Mouse (Mus musculus) heart, adult 11 months (tissue): ENCODE data around the gene Gm8978.
A peak's percentile ranks its signal among the peaks of the same experiment; 100 is the strongest.
"Not testable (repeated sequence)": the region's sequence is repeated elsewhere in the genome, so short reads cannot be mapped to it uniquely, and the experiment has no call there.

Source experiments
- DNase-seq: peaks from one replicate; pipeline ENCODE4 v3.0.0; 2022

Gm8978 gene

GRCm38 (mm10) chr19:33625152-33625551, at the start of gene Gm8978:
Gene Gm8978, minus strand, starts transcription at chr19:33625252.
- DNase-seq, result not testable (repeated sequence)

- DNase-seq, result peak; percentile 98
Observed at GRCm38 (mm10) chr19:33589626-33590302, 35.3 kb downstream of the Gm8978 start.

- peak; percentile 79 for DNase-seq
Observed at GRCm38 (mm10) chr19:33568551-33568950, 56.5 kb downstream of the Gm8978 start.
